In the genomic region with DNA sequence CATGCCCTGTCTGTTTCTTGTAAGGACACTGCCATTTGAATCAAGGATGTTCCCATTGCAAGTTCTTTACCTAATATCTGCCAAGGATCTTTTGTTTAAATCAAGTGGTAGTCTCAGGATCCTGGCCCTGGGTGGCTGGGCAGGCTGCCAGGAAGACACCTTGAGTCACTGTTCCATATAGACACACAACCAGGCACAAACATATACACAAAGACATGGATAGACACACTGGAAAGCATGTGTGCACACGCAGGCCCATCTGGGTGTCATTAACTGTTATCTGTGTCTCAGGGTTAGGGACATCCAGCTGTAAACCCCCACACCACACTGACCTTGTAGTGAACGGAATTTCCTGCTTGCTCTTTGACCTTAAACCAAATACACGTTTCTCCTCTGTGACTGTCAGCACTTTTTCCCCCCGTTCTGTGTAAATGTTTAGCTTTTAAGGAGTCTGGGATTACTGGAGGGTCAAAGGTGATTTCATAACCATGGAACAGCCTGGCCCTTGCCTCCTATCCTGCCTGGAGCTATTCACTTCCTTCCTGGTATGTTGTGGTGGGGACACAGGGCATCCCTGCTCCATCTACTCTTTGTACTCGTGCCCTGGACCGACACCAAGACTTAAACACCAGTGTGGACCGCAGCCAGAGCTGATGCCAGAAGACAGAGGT, we compare ENCODE assay signal across 9 mouse cellular contexts. TPM values are rescaled to one million over a fixed set of nuclear protein-coding genes. Genes with fewer than 3 reads are reported as not detected.
DNase-seq lines count a peak whose midpoint lies in the region; ATAC-seq and TF ChIP-seq lines count a peak whose summit lies in the region.
"Had no signal": no experiment of that assay in that cellular context is flagged by ENCODE, and none has a peak within 500 bp of the region (broad histone marks: within the 10 kb centered on the region; RNA-seq: fewer than 3 reads in every experiment).

No protein-coding gene starts in this region.

- no peaks in the 10 kb centered on the region for H3K27me3 ChIP-seq in kidney, adult 2 months (replicated peaks; ENCODE audit: control insufficient read depth, insufficient read depth, low read length)
- no peaks in the 10 kb centered on the region for H3K27me3 ChIP-seq in limb, embryonic 13.5 days

- no peak for TF ChIP-seq POLR2A in kidney, adult 2 months (IDR thresholded peaks at IDR 0.05; ENCODE audit: low read depth, low read length)

- no peaks in the 10 kb centered on the region for H3K36me3 ChIP-seq in kidney, adult 2 months (ENCODE audit: control insufficient read depth, insufficient read depth, low read length)
- H3K36me3 ChIP-seq in limb, embryonic 13.5 days = peaks cover 24% of the 10 kb centered on the region

- H3K4me3 ChIP-seq in kidney, adult 2 months (ENCODE audit: insufficient read depth, low read depth, low read length) = no peak overlapping the region
- H3K4me3 ChIP-seq in limb, embryonic 13.5 days = no peak overlapping the region

- no peak overlapping the region for H3K9ac ChIP-seq in limb, embryonic 13.5 days

- peaks cover 14% of the 10 kb centered on the region for H3K4me1 ChIP-seq in kidney, adult 2 months (ENCODE audit: control insufficient read depth, insufficient read depth, low read length)
- peaks cover 49% of the 10 kb centered on the region for H3K4me1 ChIP-seq in limb, embryonic 13.5 days

- H3K9me3 ChIP-seq in limb, embryonic 13.5 days = no peaks in the 10 kb centered on the region

- intact Hi-C loops in heart, postnatal 14 days (cut with DNase I) = no loop called here

- no peak for ATAC-seq in limb, embryonic 13.5 days (ENCODE audit: low FRiP score, low read depth)

- H3K27ac ChIP-seq in kidney, adult 2 months (ENCODE audit: insufficient read depth, low read depth, low read length) = peak overlapping the region; percentile 79
- peak overlapping the region; percentile 28; the same call in 1 of the 2 replicates for H3K27ac ChIP-seq in limb, embryonic 13.5 days

- 20% methylated on average over 7 of the region's 7 CpGs for WGBS in kidney, adult 2 months
- 16% methylated on average over 7 of the region's 7 CpGs for WGBS in limb, embryonic 13.5 days

- no peak overlapping the region for H3K4me2 ChIP-seq in limb, embryonic 13.5 days (replicated peaks)

- DNase-seq in heart, adult 11 months = peak; percentile 93
- no peak for DNase-seq in heart, postnatal 14 days
- DNase-seq in kidney, adult 2 months = peak; percentile 94
- peak; percentile 87 for DNase-seq in lung, postnatal 36 days
- no peak for DNase-seq in frontal cortex, postnatal 36 days (ENCODE audit: low spot score in 2 of 2)
- DNase-seq in right cerebral cortex, postnatal 10 days (ENCODE audit: low spot score in 2 of 2) = no peak
- no peak for DNase-seq in layer of hippocampus, adult 11-12 months (ENCODE audit: low spot score)
- DNase-seq: adrenal gland, postnatal 14 days had no signal

- TF ChIP-seq CTCF in kidney, adult 2 months (conservative IDR thresholded peaks at IDR 0.05; ENCODE audit: insufficient read depth, insufficient read length, low read depth, low read length) = no peak

RNA-seq across cellular contexts. Expression of gene Pde9a, which starts 59.2 kb away (rescaled TPM):
- total RNA-seq in heart, postnatal 14 days (2021) = 10 to 100 TPM in 1 of 2 experiments, 1 to 10 TPM in 1; 7.2 to 11.9 TPM
- polyA plus RNA-seq in kidney, adult 2 months (2012; rRNA removed) = 74.3 and 106 TPM in 2 replicates
- polyA plus RNA-seq in limb, embryonic 13.5 days (2015; fragmentation: Nextera tagmentation; extraction: Ambion mirVana) = 32.2 and 32.5 TPM in 2 replicates

Comparison
In these comparisons a context has a peak if more than half of its experiments do, and no peak if none do; other contexts are left out.
1. DNase-seq: peak in heart, adult 11 months (single experiment), kidney, adult 2 months (single experiment) and lung, postnatal 36 days (single experiment); none in heart, postnatal 14 days (0 of 2), frontal cortex, postnatal 36 days (0 of 2), right cerebral cortex, postnatal 10 days (0 of 2) and layer of hippocampus, adult 11-12 months (single experiment).